14 mouse cellular contexts compared by ENCODE assay signal in genomic region chr5:74297113-74297512, GRCm38 (mm10).
DNase-seq lines count a peak whose midpoint lies in the region; ATAC-seq and TF ChIP-seq lines count a peak whose summit lies in the region.
"Had no signal": no experiment of that assay in that cellular context is flagged by ENCODE, and none has a peak within 500 bp of the region (broad histone marks: within the 10 kb centered on the region; RNA-seq: fewer than 3 reads in every experiment).

No protein-coding gene starts in this region.

- H3K4me2 ChIP-seq in stomach, postnatal 0 days (replicated peaks; ENCODE audit: low read depth): no peak overlapping the region
- no peak overlapping the region for H3K4me2 ChIP-seq in forebrain, embryonic 12.5 days
- H3K4me2 ChIP-seq: hindbrain, embryonic 14.5 days; limb, embryonic 15.5 days; midbrain, embryonic 13.5 days had no signal

- DNase-seq in left cerebral cortex, adult 2 months (ENCODE audit: extremely low spot score in 1 of 2, low spot score in 2 of 2): no peak
- no peak for DNase-seq in left cerebral cortex, adult 18-20 months (ENCODE audit: low spot score in 2 of 2)
- DNase-seq in thymus, postnatal 14 days: peak; percentile 25
- DNase-seq in thymus, postnatal 25 days: no peak
- no peak for DNase-seq in brain, embryonic 14.5 days (ENCODE audit: low read depth)
- peak; percentile 26 for DNase-seq in stomach, postnatal 0 days (ENCODE audit: low spot score)
- DNase-seq in adrenal gland, postnatal 4 days (ENCODE audit: low spot score in 2 of 2): no peak
- DNase-seq: cerebellum, adult 11 months; kidney, postnatal 10 days had no signal

- TF ChIP-seq EP300 in stomach, postnatal 0 days (optimal IDR thresholded peaks at IDR 0.05): no peak

- no peak overlapping the region for H3K9ac ChIP-seq in stomach, postnatal 0 days (ENCODE audit: low read length)
- H3K9ac ChIP-seq in forebrain, embryonic 12.5 days: no peak overlapping the region
- H3K9ac ChIP-seq: hindbrain, embryonic 14.5 days; limb, embryonic 15.5 days; midbrain, embryonic 13.5 days had no signal

- H3K27me3 ChIP-seq in stomach, postnatal 0 days (ENCODE audit: control insufficient read depth, insufficient read depth, low read length): no peaks in the 10 kb centered on the region
- H3K27me3 ChIP-seq in forebrain, embryonic 12.5 days: peaks cover 3% of the 10 kb centered on the region; the same call in 1 of the 2 replicates
- H3K27me3 ChIP-seq: limb, embryonic 15.5 days; midbrain, embryonic 13.5 days had no signal

- ATAC-seq in stomach, postnatal 0 days (ENCODE audit: low FRiP score, low TSS enrichment): no peak
- ATAC-seq in forebrain, embryonic 12.5 days (ENCODE audit: low FRiP score): no peak
- ATAC-seq: midbrain, embryonic 13.5 days had no signal

- H3K27ac ChIP-seq in left cerebral cortex, adult 2 months: no peak overlapping the region
- H3K27ac ChIP-seq in stomach, postnatal 0 days (replicated peaks): no peak overlapping the region
- no peak overlapping the region for H3K27ac ChIP-seq in forebrain, embryonic 12.5 days
- H3K27ac ChIP-seq: hindbrain, embryonic 14.5 days; midbrain, embryonic 13.5 days had no signal

- TF ChIP-seq POLR2A in brain, embryonic 14.5 days (IDR thresholded peaks at IDR 0.05; ENCODE audit: borderline replicate concordance, extremely low read depth, insufficient read depth, insufficient read length, poor library complexity, severe bottlenecking): no peak

- intact Hi-C loops in left cerebral cortex, adult 2 months (cut with DNase I): no loop called here

- H3K9me3 ChIP-seq in stomach, postnatal 0 days (ENCODE audit: control insufficient read depth, low read length): no peaks in the 10 kb centered on the region
- no peaks in the 10 kb centered on the region for H3K9me3 ChIP-seq in forebrain, embryonic 12.5 days
- H3K9me3 ChIP-seq: heart, embryonic 10.5 days; limb, embryonic 15.5 days; midbrain, embryonic 13.5 days had no signal

- WGBS in stomach, postnatal 0 days: 90% methylated on average over 5 of the region's 5 CpGs
- WGBS in forebrain, embryonic 12.5 days: 78% methylated on average over 5 of the region's 5 CpGs

- no peaks in the 10 kb centered on the region for H3K36me3 ChIP-seq in stomach, postnatal 0 days (ENCODE audit: control insufficient read depth, insufficient read depth, low read length)
- H3K36me3 ChIP-seq in forebrain, embryonic 12.5 days (replicated peaks): no peaks in the 10 kb centered on the region
- H3K36me3 ChIP-seq: heart, embryonic 10.5 days; limb, embryonic 15.5 days; midbrain, embryonic 13.5 days had no signal

- peak; percentile 15 for TF ChIP-seq CTCF in left cerebral cortex, adult 2 months (IDR thresholded peaks at IDR 0.05)
- TF ChIP-seq CTCF in brain, embryonic 14.5 days (IDR thresholded peaks at IDR 0.05; ENCODE audit: borderline replicate concordance, extremely low read depth, insufficient read depth, insufficient read length): peak; percentile 10; the same call in 1 of the 2 replicates
- peak; percentile 57 for TF ChIP-seq CTCF in stomach, postnatal 0 days (IDR thresholded peaks at IDR 0.05; ENCODE audit: low read depth)

- H3K4me1 ChIP-seq in stomach, postnatal 0 days (replicated peaks; ENCODE audit: control insufficient read depth, insufficient read depth): no peaks in the 10 kb centered on the region
- H3K4me1 ChIP-seq in forebrain, embryonic 12.5 days: peaks cover 13% of the 10 kb centered on the region; the same call in 1 of the 2 replicates
- H3K4me1 ChIP-seq: midbrain, embryonic 13.5 days had no signal

- no peak overlapping the region for H3K4me3 ChIP-seq in left cerebral cortex, adult 2 months
- no peak overlapping the region for H3K4me3 ChIP-seq in stomach, postnatal 0 days (ENCODE audit: low read depth, low read length)
- no peak overlapping the region for H3K4me3 ChIP-seq in forebrain, embryonic 12.5 days (replicated peaks)
- H3K4me3 ChIP-seq: heart, embryonic 10.5 days; limb, embryonic 15.5 days; midbrain, embryonic 13.5 days had no signal

Comparison
In these comparisons a context has a peak if more than half of its experiments do, and no peak if none do; other contexts are left out.
1. DNase-seq: peak in thymus, postnatal 14 days (single experiment) and stomach, postnatal 0 days (single experiment); none in left cerebral cortex, adult 2 months (0 of 2), left cerebral cortex, adult 18-20 months (0 of 2), thymus, postnatal 25 days (single experiment), brain, embryonic 14.5 days (single experiment) and adrenal gland, postnatal 4 days (0 of 2).
2. Peak in every context shown above with its lines, with median percentiles within 50 percentile points of each other: CTCF ChIP-seq.